10 mouse cellular contexts compared by ENCODE assay signal in genomic region chr10:90493436-90493835, GRCm38 (mm10).
DNase-seq lines count a peak whose midpoint lies in the region; ATAC-seq lines count a peak whose summit lies in the region.
"Had no signal": no experiment of that assay in that cellular context is flagged by ENCODE, and none has a peak within 500 bp of the region (broad histone marks: within the 10 kb centered on the region; RNA-seq: fewer than 3 reads in every experiment).

No protein-coding gene starts in this region.

- no peaks in the 10 kb centered on the region for H3K36me3 ChIP-seq in hindbrain, embryonic 16.5 days (ENCODE audit: control insufficient read depth, insufficient read depth, low read length)
- H3K36me3 ChIP-seq in hindbrain, embryonic 13.5 days = no peaks in the 10 kb centered on the region
- H3K36me3 ChIP-seq in neural tube, embryonic 15.5 days = no peaks in the 10 kb centered on the region
- H3K36me3 ChIP-seq: heart, embryonic 15.5 days had no signal

- H3K27ac ChIP-seq in hindbrain, embryonic 16.5 days (ENCODE audit: low read depth, low read length) = peak overlapping the region; percentile 31; the same call in 1 of the 2 replicates
- no peak overlapping the region for H3K27ac ChIP-seq in hindbrain, embryonic 13.5 days
- H3K27ac ChIP-seq in neural tube, embryonic 15.5 days (replicated peaks) = 0 out of 2 replicates have a peak overlapping the region, but pooled peaks have one; percentile 5
- H3K27ac ChIP-seq: heart, embryonic 15.5 days had no signal

- peak; percentile 38 for DNase-seq in adrenal gland, postnatal 36 days
- DNase-seq in frontal cortex, postnatal 14 days (ENCODE audit: low spot score in 2 of 2) = peak; percentile 26 to 38
- no peak for DNase-seq in retina, postnatal 1 day
- DNase-seq in embryo, embryonic 10.5 days (ENCODE audit: low spot score) = no peak
- no peak for DNase-seq in urinary bladder, postnatal 25 days (ENCODE audit: low spot score)

- no peak overlapping the region for H3K4me2 ChIP-seq in hindbrain, embryonic 16.5 days (ENCODE audit: low read length)
- H3K4me2 ChIP-seq in hindbrain, embryonic 13.5 days = no peak overlapping the region
- peak overlapping the region; percentile 11; the same call in 1 of the 2 replicates for H3K4me2 ChIP-seq in neural tube, embryonic 15.5 days
- H3K4me2 ChIP-seq: heart, embryonic 15.5 days had no signal

- no peak overlapping the region for H3K9ac ChIP-seq in hindbrain, embryonic 16.5 days (ENCODE audit: low read depth, low read length)
- H3K9ac ChIP-seq in hindbrain, embryonic 13.5 days = no peak overlapping the region
- no peak overlapping the region for H3K9ac ChIP-seq in neural tube, embryonic 15.5 days (replicated peaks)
- H3K9ac ChIP-seq: heart, embryonic 15.5 days had no signal

- no peak overlapping the region for H3K4me3 ChIP-seq in hindbrain, embryonic 16.5 days (ENCODE audit: low read length)
- no peak overlapping the region for H3K4me3 ChIP-seq in hindbrain, embryonic 13.5 days
- no peak overlapping the region for H3K4me3 ChIP-seq in neural tube, embryonic 15.5 days (replicated peaks)
- H3K4me3 ChIP-seq: heart, embryonic 15.5 days; megakaryocyte, embryonic 14.5 days had no signal

- 43% methylated on average over 7 of the region's 7 CpGs for WGBS in hindbrain, embryonic 16.5 days
- WGBS in hindbrain, embryonic 13.5 days = 66% methylated on average over 7 of the region's 7 CpGs
- WGBS in neural tube, embryonic 15.5 days = 36% methylated on average over 7 of the region's 7 CpGs

- H3K9me3 ChIP-seq in hindbrain, embryonic 16.5 days (ENCODE audit: control insufficient read depth, low read length) = no peaks in the 10 kb centered on the region
- no peaks in the 10 kb centered on the region for H3K9me3 ChIP-seq in hindbrain, embryonic 13.5 days
- no peaks in the 10 kb centered on the region for H3K9me3 ChIP-seq in neural tube, embryonic 15.5 days (replicated peaks)
- H3K9me3 ChIP-seq: heart, embryonic 15.5 days had no signal

- ATAC-seq in hindbrain, embryonic 16.5 days = no peak
- ATAC-seq in hindbrain, embryonic 13.5 days (ENCODE audit: low FRiP score) = no peak
- peak; percentile 58 for ATAC-seq in neural tube, embryonic 15.5 days (ENCODE audit: low FRiP score)

- H3K4me1 ChIP-seq in hindbrain, embryonic 16.5 days (ENCODE audit: control insufficient read depth, insufficient read depth, low read depth, low read length) = peaks cover 4% of the 10 kb centered on the region
- peaks cover 18% of the 10 kb centered on the region for H3K4me1 ChIP-seq in hindbrain, embryonic 13.5 days (replicated peaks)
- H3K4me1 ChIP-seq in neural tube, embryonic 15.5 days = peaks cover 23% of the 10 kb centered on the region
- H3K4me1 ChIP-seq: heart, embryonic 15.5 days; megakaryocyte, embryonic 14.5 days had no signal

- H3K27me3 ChIP-seq in hindbrain, embryonic 16.5 days (replicated peaks; ENCODE audit: control insufficient read depth, insufficient read depth, low read length) = no peaks in the 10 kb centered on the region
- no peaks in the 10 kb centered on the region for H3K27me3 ChIP-seq in hindbrain, embryonic 13.5 days
- no peaks in the 10 kb centered on the region for H3K27me3 ChIP-seq in neural tube, embryonic 15.5 days (replicated peaks)
- H3K27me3 ChIP-seq: heart, embryonic 15.5 days; megakaryocyte, embryonic 14.5 days had no signal

Comparison
In these comparisons a context has a peak if more than half of its experiments do, and no peak if none do; other contexts are left out.
1. DNase-seq: peak in adrenal gland, postnatal 36 days (2 of 2) and frontal cortex, postnatal 14 days (2 of 2); none in retina, postnatal 1 day (single experiment), embryo, embryonic 10.5 days (single experiment) and urinary bladder, postnatal 25 days (single experiment).